Mouse (Mus musculus) myocyte (in vitro differentiated cells): Measurements from ENCODE around the gene Stfa2l1.
"Not testable (repeated sequence)": the region's sequence is repeated elsewhere in the genome, so short reads cannot be mapped to it uniquely, and the experiment has no call there.

Experiments used
- CEBPB ChIP-seq: IDR thresholded peaks from 2 replicates; pipeline ENCODE4 v1.6.1; 2011; ENCODE audit warnings: mild to moderate bottlenecking, moderate library complexity; ENCODE audit not compliant: poor library complexity, insufficient read depth, severe bottlenecking
- E2F4 ChIP-seq: IDR thresholded peaks from one replicate; pipeline ENCODE4 v1.6.1; 2011; ENCODE audit warnings: mild to moderate bottlenecking, control low read depth, moderate library complexity; ENCODE audit not compliant: insufficient read depth
- MAX ChIP-seq: IDR thresholded peaks from one replicate; pipeline ENCODE4 v1.6.1; 2011; ENCODE audit warnings: low read depth, mild to moderate bottlenecking, control low read depth
- MYOD1 ChIP-seq, 3 experiments: IDR thresholded peaks; one replicate each; pipeline ENCODE4 v1.6.1; 2011; ENCODE audit warnings: control low read depth in 2 of 3, low read depth in 2 of 3, mild to moderate bottlenecking in 2 of 3, moderate library complexity in 1 of 3; ENCODE audit not compliant: insufficient read length in 2 of 3, control insufficient read depth in 1 of 3
- MYOG ChIP-seq, 3 experiments: IDR thresholded peaks; one replicate each; pipeline ENCODE4 v1.6.1; 2011; ENCODE audit warnings: control low read depth in 2 of 3, low read depth in 2 of 3, mild to moderate bottlenecking in 2 of 3; ENCODE audit not compliant: insufficient read length in 2 of 3, control insufficient read depth in 1 of 3, insufficient read depth in 1 of 3
- POLR2A ChIP-seq: IDR thresholded peaks from one replicate; pipeline ENCODE4 v1.6.1; 2011; ENCODE audit warnings: low read depth, mild to moderate bottlenecking, control low read depth, moderate library complexity; ENCODE audit not compliant: insufficient read length
- POLR2AphosphoS2 ChIP-seq: IDR thresholded peaks from one replicate; pipeline ENCODE4 v1.6.1; 2011; ENCODE audit warnings: low read depth, control low read depth; ENCODE audit not compliant: insufficient read length
- TCF12 ChIP-seq: IDR thresholded peaks from one replicate; pipeline ENCODE4 v1.6.1; 2011; ENCODE audit warnings: mild to moderate bottlenecking, control low read depth; ENCODE audit not compliant: poor library complexity, insufficient read depth, severe bottlenecking
- TCF3 ChIP-seq: IDR thresholded peaks from one replicate; pipeline ENCODE4 v1.6.1; 2011; ENCODE audit warnings: low read depth, control low read depth; ENCODE audit not compliant: insufficient read length
- USF1 ChIP-seq: IDR thresholded peaks from one replicate; pipeline ENCODE4 v1.6.1; 2011; ENCODE audit warnings: low read depth, mild to moderate bottlenecking, control low read depth, moderate library complexity

DNA sequence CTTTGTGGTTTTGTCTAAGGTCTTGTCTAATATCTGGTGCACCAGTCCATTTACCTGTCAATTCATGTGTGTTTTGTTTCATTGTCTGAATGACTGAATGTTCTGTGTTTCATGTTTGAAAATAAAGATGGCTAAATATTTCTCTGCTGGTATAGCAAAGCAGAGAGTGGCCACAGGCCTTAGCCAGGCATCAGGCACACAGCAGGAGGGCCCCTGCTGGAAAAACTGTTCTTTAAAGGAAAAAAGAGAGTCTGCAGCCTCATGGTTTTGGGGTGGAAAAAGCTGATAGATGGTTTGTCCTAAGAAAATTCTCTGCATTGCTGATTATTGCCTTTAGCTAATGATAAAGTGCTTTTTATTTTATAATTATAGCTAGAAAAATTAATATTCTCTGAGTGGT is 45.1 kb upstream of the Stfa2l1 start:
- TF ChIP-seq MAX; POLR2AphosphoS2; TCF12; E2F4; POLR2A; USF1; TCF3; CEBPB; MYOG (IDR thresholded peaks at IDR 0.05; ENCODE audit: control insufficient read depth in 1 of 3, insufficient read depth in 1 of 3, insufficient read length in 2 of 3, low read depth in 2 of 3); MYOD1 (IDR thresholded peaks at IDR 0.05; ENCODE audit: control insufficient read depth in 1 of 3, insufficient read length in 2 of 3, low read depth in 2 of 3): not testable (repeated sequence)
